Mouse (Mus musculus): Measurements from ENCODE around the gene Gm9844.
A peak's percentile ranks its signal among the peaks of the same experiment; 100 is the strongest.

Gm9844 gene

GRCm38 (mm10) chr7:24902264-24902629, 40.2 kb downstream of the Gm9844 start:
- DNase-seq: no peak

DNA sequence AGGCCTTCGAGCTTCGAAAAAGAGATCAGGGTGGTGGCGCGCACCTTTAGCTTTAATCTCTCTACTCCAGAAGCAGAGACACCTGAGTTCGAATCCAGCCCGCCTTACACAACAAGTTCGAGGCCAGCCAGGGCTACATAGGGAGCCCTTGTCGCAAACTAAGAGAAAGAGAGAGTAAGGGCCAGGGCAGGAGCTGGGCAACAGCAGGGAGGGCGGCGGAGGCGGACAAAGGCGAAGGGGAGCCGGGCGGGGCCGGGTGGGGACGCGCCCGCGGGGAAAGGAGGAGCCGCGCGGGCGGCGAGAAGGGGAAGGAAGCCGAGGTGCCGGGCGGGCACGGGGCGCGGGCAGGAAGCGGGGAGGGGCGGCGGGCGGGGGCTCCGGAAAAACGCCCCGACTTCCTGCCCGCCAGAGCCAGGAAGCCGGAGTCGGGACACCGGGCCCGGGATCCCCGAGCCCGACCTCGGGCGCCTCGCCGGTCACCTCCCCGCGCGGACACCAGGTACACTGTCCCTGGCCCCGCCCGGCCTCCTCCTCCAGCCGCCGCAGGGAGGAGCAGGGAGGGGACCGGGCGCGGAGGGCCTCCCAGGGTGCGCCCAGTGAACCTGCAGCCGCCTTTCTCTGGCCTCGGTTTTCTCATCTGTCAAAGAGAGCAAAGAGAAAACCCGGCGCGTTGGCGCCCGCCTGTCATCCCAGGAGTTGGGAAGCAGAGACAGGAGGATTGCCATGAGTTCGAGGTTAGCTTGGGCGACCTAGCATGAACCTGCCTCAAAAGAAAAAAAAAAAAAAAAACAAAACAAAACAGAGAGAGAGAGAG, 40.8 kb downstream of the Gm9844 start, which contains the start of gene Arhgef1:
Gene Arhgef1, plus strand, starts transcription at position 283 of the 814 bp plus-strand sequence.
- peak; percentile 57 to 60 for DNase-seq

DNA sequence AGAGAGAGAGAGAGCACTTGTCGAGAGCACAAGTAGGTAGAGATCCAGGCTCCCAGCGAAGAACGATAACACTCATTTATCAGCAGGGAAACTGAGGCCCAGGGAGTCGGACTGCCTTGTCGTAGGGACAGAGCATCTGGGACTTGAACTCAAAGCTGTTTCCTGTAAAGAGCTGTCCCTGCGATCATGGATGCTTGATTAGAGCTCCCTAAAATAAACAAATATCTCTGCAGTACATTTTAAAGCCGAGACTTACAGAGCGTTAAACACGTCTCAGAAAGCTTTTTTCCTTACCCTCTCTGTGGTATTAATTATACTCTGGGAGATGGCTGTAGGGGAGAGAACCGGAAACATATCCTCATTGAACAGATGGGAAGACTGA, 41.4 kb downstream of the Gm9844 start:
- peak in 1 of 2 experiments; percentile 19 for DNase-seq

DNA sequence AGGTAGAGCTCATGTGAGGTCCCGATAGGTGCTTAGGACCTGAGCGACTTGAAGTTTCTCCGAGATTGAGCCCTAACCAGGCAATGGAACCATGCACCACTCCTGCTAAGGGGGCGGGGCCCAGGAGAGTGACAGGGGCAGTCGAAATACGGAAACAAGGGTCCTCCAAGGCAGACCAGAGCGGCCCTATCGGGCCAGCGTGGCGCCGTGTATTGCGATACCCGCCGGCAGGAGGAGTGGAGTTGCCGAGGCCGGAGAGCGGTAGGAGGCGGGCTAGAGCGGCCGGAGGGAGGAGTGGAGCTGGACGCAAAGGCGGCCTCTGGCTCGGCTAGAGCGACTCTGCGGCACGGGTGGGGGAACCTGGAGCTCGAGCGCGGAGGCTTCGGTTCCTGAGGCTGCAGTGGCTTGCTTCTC, 42.1 kb downstream of the Gm9844 start:
- peak; percentile 97 to 98 for DNase-seq

- peak; percentile 80 to 83 for DNase-seq
Observed at GRCm38 (mm10) chr7:24904936-24905335, 42.9 kb downstream of the Gm9844 start.

DNA sequence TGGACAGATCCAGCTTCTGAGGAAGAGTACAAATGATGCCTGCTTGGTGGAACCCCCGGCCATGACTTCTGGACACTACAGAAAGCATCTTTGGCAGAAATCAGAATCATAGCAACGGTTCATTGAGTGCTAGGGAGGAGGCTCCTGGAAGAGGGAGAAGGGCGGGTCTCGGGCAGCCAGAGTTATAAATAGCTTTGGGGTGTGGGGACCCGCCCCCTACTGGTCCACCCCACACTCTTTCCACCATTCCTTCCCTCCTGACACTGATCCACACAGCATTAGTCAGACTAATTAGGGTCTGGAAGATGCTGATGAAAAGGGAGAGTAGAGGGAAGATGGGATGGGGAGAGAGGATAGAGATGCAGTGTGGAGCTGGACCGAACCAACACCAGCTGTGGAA, 44.5 kb downstream of the Gm9844 start:
- DNase-seq: no peak

DNA sequence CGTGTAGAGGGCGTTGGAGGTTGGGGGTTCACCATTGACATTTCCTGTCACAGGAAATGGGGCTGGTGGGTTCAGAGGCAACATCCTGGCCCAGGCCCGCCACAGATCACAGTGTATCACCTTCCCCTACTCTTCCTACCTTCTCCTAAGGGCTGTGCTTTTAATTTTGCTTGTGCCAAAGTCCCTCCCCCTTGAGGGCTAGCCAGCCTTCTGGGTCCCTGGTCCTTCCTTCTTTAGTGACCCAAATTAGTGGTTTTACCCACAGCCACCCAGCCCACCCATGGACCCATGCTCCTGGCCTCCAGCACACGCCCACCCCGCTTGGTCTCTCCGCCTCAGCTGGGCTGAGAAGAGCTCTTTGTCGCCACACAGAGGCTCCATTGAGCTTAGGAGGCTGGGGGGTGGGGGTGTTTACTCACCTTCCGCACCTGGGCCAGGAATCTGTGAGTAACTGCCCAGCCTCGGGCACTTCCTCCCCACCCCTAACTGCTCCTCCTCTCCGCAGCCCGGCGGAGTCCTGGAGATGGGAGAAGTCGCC, 45.3 kb downstream of the Gm9844 start:
- peak in 1 of 2 experiments; percentile 24 for DNase-seq
